Mouse (Mus musculus) lung, adult 2 months (tissue): ENCODE measurements at regions not wholly inside any gene's neighbourhood (a gene's known extent, or its start where the extent isn't known, plus 50 kb on each side); places are given as distances from the start of the nearest gene placed in this dataset.

Experiments
- CTCF ChIP-seq: fragments of 200-500 bp; IDR thresholded peaks from 2 replicates; pipeline ENCODE4 v1.5.1; 2011; ENCODE audit warnings: mild to moderate bottlenecking, low read length, control low read depth; ENCODE audit not compliant: insufficient read depth
- POLR2A ChIP-seq: fragments of 200-500 bp; IDR thresholded peaks from 2 replicates; pipeline ENCODE4 v1.6.1; 2011; ENCODE audit warnings: low read depth, mild to moderate bottlenecking, control low read depth, low read length, borderline replicate concordance; ENCODE audit errors: extremely low read depth

DNA sequence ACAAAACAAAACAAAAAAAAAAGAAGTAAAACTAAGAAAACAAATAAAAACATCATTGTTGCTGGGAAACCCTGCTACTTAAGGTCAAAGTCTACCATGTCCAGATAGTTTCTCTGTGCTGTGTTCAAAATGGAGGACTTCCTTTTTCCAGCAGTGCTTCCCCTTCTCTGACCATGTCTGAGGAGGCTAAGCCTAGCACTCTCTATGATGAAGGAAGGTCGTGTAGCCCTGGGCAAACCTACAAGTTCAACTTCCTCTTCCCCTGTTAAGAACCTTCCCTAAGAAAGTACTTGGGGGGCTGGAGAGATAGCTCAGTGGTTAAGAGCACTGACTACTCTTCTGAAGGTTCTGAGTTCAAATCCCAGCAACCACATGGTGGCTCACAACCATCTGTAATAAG lies 57.3 kb upstream of the Glrp1 start:
- TF ChIP-seq CTCF = no peak
- TF ChIP-seq POLR2A = no peak
